Mouse (Mus musculus) ES-E14 (cell line): ENCODE results near the gene Ifitm5. TPM values are rescaled to one million over a fixed set of nuclear protein-coding genes. Genes with fewer than 3 reads are reported as not detected.

Experiments used
- DNase-seq: peaks from one replicate; pipeline ENCODE4 v3.0.0-alpha.2; 2013; ENCODE audit warnings: low read depth, low spot score
- H3K27ac ChIP-seq: 2 replicates; pipeline ENCODE4 v1.5.1; 2012; ENCODE audit warnings: low read depth, mild to moderate bottlenecking, low read length, moderate library complexity, mixed read lengths; ENCODE audit not compliant: poor library complexity, insufficient read depth, severe bottlenecking
- H3K36me3 ChIP-seq: 2 replicates; pipeline ENCODE4 v1.6.1; 2012; ENCODE audit warnings: mild to moderate bottlenecking, low read length, moderate library complexity, mixed read lengths; ENCODE audit not compliant: control insufficient read depth, poor library complexity, insufficient read depth, severe bottlenecking
- H3K4me1 ChIP-seq, 2 experiments: fragments of 150-350 bp in 1 of 2; sonication (generic) in 1 of 2; 2 replicates each; pipeline ENCODE4 v1.6.1; 2012; ENCODE audit warnings: low read length in 2 of 2, mild to moderate bottlenecking in 1 of 2, mixed read lengths in 1 of 2; ENCODE audit not compliant: control insufficient read depth in 2 of 2, insufficient read depth in 2 of 2, poor library complexity in 1 of 2
- H3K4me3 ChIP-seq, 2 experiments: fragments of 150-350 bp in 1 of 2; sonication (generic) in 1 of 2; 2 replicates each; pipeline ENCODE4 v1.5.1; 2012; ENCODE audit warnings: low read length in 2 of 2, low read depth in 1 of 2, mild to moderate bottlenecking in 1 of 2, mixed read lengths in 1 of 2; ENCODE audit not compliant: insufficient read depth in 1 of 2, poor library complexity in 1 of 2, severe bottlenecking in 1 of 2
- H3K9ac ChIP-seq: 2 replicates; pipeline ENCODE4 v1.6.1; 2012; ENCODE audit warnings: low read depth, mild to moderate bottlenecking, low read length, mixed read lengths; ENCODE audit not compliant: poor library complexity, insufficient read depth, severe bottlenecking
- H3K9me3 ChIP-seq: fragments of 150-350 bp; sonication (generic); 2 replicates; pipeline ENCODE4 v1.6.1; 2012; ENCODE audit warnings: low read depth, mild to moderate bottlenecking, low read length; ENCODE audit not compliant: control insufficient read depth, insufficient read depth
- CHD2 ChIP-seq: IDR thresholded peaks from 2 replicates; pipeline ENCODE4 v1.6.1; 2014; ENCODE audit warnings: mild to moderate bottlenecking, low read depth, low read length, inconsistent platforms
- HCFC1 ChIP-seq: IDR thresholded peaks from 2 replicates; pipeline ENCODE4 v1.6.1; 2012; ENCODE audit warnings: low read length, inconsistent platforms, borderline replicate concordance; ENCODE audit not compliant: insufficient read depth
- MAFK ChIP-seq: IDR thresholded peaks from 2 replicates; pipeline ENCODE4 v1.6.1; 2014; ENCODE audit warnings: mild to moderate bottlenecking, low read depth, low read length, inconsistent platforms; ENCODE audit not compliant: insufficient read depth
- ZC3H11A ChIP-seq: IDR thresholded peaks from 2 replicates; pipeline ENCODE4 v1.6.1; 2012; ENCODE audit warnings: low read depth, mild to moderate bottlenecking, inconsistent platforms, low read length, borderline replicate concordance
- ZNF384 ChIP-seq: IDR thresholded peaks from 2 replicates; pipeline ENCODE4 v1.6.1; 2012; ENCODE audit warnings: low read depth, low read length, inconsistent platforms
- in situ Hi-C, 2 experiments: fragments of 600-800 bp; cut with MboI; formaldehyde crosslinking; loops; one replicate each; pipeline ENCODE4 v1.15.1; 2025; ENCODE audit warnings: low sequenced_read_pairs in 2 of 2, inconsistent platforms in 1 of 2; ENCODE audit not compliant: unreplicated experiment in 2 of 2
- total RNA-seq: library from RNA; depleted of rRNA; stranded (reverse); fragments of 300-350 nt; gene quantifications from 2 replicates; pipeline ENCODE4 v1.2.3, GENCODE M21; 2012

Ifitm5 gene
- total RNA-seq, 1 experiment, result 7.7 TPM

- in situ Hi-C loops, result no loop called here
Observed at GRCm38 (mm10) chr7:140919911-140920310, 30.2 kb downstream of the Ifitm5 start.

GRCm38 (mm10) chr7:140914031-140914690 lies 35.9 kb downstream of the Ifitm5 start:
- no peak for TF ChIP-seq ZNF384
- no peak for TF ChIP-seq CHD2
- no peak for TF ChIP-seq MAFK
- no peak for TF ChIP-seq HCFC1
- no peak for TF ChIP-seq ZC3H11A
- in situ Hi-C loops, result no loop called here
- DNase-seq, result no peak
- Histone ChIP-seq H3K27ac (no peak overlapping the region), H3K4me1 (peaks cover 2 to 7% of the 10 kb centered on the region in 2 experiments; a peak in 3 of 4 replicates), H3K4me3 (no peak overlapping the region), H3K9me3 (no peaks in the 10 kb centered on the region), H3K36me3 (no peaks in the 10 kb centered on the region), H3K9ac (no peak overlapping the region)

More at GRCm38 (mm10) chr7:140919911-140920310, 30.2 kb downstream of the Ifitm5 start:
- no peaks in the 10 kb centered on the region for H3K36me3 ChIP-seq
- H3K9me3 ChIP-seq, result no peaks in the 10 kb centered on the region
- no peak for DNase-seq
- H3K4me1 ChIP-seq, result no peaks in the 10 kb centered on the region
- H3K27ac ChIP-seq, result no peak overlapping the region
- H3K9ac ChIP-seq, result no peak overlapping the region
- no peak for TF ChIP-seq CHD2
- TF ChIP-seq HCFC1, result no peak
- no peak for TF ChIP-seq ZNF384
- TF ChIP-seq MAFK, result no peak
- TF ChIP-seq ZC3H11A, result no peak
- no peak overlapping the region for H3K4me3 ChIP-seq

- in situ Hi-C loops, result no loop called here
- Histone ChIP-seq H3K27ac (no peak overlapping the region), H3K9me3 (no peaks in the 10 kb centered on the region), H3K9ac (no peak overlapping the region), H3K4me1 (peaks cover 2 to 7% of the 10 kb centered on the region in 2 experiments; a peak in 3 of 4 replicates), H3K36me3 (no peaks in the 10 kb centered on the region), H3K4me3 (no peak overlapping the region)
- TF ChIP-seq CHD2, result no peak
- DNase-seq, result no peak
Observed at GRCm38 (mm10) chr7:140912846-140913482, 37.1 kb downstream of the Ifitm5 start.

- Histone ChIP-seq H3K4me1 (peaks cover 2 to 7% of the 10 kb centered on the region in 2 experiments; a peak in 3 of 4 replicates), H3K9me3 (no peaks in the 10 kb centered on the region), H3K27ac (no peak overlapping the region), H3K36me3 (no peaks in the 10 kb centered on the region), H3K4me3 (no peak overlapping the region), H3K9ac (no peak overlapping the region)
- DNase-seq, result no peak
- in situ Hi-C loops, result no loop called here
- TF ChIP-seq ZC3H11A (no peak), CHD2 (no peak), MAFK (no peak), ZNF384 (no peak), HCFC1 (no peak)
Observed at GRCm38 (mm10) chr7:140912293-140912692, 37.8 kb downstream of the Ifitm5 start.
